Mouse (Mus musculus): Measurements from ENCODE around the gene Gnl3l. TPM values are rescaled to one million over a fixed set of nuclear protein-coding genes. Genes with fewer than 3 reads are reported as not detected.

Gnl3l gene
- polyA plus RNA-seq (2016; fragmentation: Nextera tagmentation; extraction: Ambion mirVana), result 34.2 and 35.0 TPM in 2 replicates

DNA sequence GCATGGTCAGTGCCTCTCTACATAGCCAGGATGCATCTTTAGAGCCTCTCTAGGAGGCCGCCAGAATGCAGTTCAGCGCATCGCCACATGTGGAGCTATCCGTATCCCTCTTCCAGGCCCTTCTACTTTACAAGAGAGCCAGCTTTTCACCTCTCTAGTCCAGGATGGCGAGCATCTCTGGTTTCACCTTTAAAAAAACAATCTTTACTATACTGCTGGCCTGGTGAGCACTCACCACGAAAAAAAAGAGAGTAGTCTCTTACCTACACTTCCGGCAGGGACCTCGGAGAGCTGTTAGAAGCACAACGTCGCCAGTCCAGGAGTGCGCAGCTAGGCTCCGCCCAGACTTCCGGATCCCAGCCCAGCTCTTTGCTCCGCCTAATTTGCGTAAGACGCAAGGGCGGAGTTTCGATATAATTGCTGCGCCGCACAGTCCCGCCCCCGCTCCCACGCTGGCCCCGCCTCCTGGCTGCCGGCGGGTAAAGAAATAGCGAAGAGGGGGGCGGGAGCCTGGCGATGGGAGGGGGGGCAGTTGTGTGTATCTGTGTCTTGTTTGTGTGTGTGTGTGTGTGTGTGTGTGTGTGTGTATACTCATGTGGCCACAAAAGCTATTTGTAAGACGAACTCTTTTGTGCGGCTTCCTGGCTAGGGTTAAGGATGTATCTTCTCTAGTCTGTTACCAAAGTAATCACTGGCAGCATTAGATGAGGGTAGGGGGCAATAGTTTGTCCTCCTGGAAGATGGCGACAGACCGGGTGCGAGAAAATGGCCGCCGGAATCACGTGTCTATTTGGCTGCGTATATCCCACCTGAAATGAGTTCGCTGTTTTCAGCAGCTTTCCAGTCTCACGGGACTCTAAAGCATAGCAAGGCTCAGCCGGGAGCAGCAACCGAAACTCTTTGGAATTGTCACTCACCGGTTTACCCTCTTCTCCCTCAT is at the start of gene Gnl3l:
Gene Gnl3l (minus strand): TSS at position 385 of the 940 bp plus-strand sequence.
- H3K9me3 ChIP-seq (replicated peaks), result no peaks in the 10 kb centered on the region
- H3K4me3 ChIP-seq, result peak within 1 kb of the TSS; percentile 55
- WGBS, result 12% methylated on average over 43 of the region's 43 CpGs
- peak within 1 kb of the TSS; percentile 87 for H3K27ac ChIP-seq
- H3K4me1 ChIP-seq, result 0 out of 2 replicates have a peak, but pooled peaks cover 4% of the 10 kb centered on the region
- peaks cover 62% of the 10 kb centered on the region for H3K27me3 ChIP-seq (ENCODE audit: low read depth, poor library complexity, severe bottlenecking)
- DNase-seq (ENCODE audit: low spot score), result peak; percentile 82
- H3K36me3 ChIP-seq, result peaks cover 23% of the 10 kb centered on the region

DNA sequence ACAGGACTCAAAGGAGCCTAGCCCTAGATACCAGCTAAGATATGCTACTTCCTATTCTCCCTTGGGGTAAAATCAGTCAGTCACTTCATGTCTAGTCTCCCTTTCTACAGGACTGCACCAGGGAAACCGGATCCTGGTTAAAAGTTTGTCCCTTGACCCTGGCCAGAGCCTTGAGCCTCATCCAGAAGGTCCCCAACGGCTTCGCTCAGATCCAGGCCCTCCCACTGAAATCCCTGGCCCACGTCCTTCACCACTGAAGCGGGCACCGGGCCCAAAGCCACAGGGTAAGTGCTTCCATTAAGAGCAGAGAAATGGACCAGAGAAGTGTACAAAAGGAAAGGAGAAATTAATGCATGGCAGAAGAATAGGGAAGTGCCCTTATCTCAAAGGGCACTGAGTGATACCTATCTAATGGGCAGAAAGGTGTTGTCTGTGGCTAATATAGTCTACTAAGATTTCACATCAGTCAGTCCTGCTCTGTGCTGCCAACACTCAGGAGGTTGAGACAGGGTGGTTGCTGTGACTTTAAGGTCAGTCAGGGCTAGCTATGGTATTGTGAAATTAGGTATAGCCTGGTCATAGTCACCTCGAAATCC is 49.0 kb upstream of the Gnl3l start:
- no peak for DNase-seq (ENCODE audit: low spot score)

DNA sequence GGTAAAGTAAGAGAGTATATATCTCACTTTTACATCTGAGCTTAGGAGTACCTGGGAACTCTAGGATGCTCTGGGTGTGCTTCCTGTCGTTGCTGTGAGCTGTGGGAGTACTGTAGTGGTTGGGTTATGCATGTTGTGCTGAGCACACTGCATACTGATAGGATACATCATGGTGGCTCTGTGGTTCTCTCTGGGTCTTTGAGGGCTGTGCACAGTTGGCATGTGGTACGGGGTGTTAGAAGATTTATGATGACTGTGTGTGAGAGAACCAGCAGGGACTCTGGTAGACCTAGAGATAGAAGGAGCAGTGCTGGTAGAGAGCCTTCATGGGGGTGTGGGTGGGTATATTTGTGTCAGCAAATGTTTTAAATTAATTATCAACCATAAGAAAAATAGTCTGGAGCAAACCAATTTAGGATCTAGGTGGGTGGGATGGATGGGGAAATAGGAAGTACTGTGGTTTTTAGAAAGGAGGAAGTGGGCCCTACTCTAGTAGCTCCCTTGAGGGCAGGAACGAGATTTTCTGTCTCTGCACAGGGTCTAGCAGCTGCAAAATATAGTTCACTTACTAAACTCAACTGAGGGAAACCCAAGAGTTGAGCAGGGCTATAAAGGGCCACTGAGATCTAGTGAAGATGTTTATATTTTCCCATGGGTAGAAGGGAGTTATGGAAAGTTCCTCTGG is 44.6 kb upstream of the Gnl3l start:
- Histone ChIP-seq H3K27me3 (ENCODE audit: low read depth, poor library complexity, severe bottlenecking) (peaks cover 66% of the 10 kb centered on the region), H3K9me3 (replicated peaks) (no peaks in the 10 kb centered on the region), H3K4me1 (no peaks in the 10 kb centered on the region), H3K27ac (no peak overlapping the region), H3K36me3 (peaks cover 38% of the 10 kb centered on the region), H3K4me3 (no peak overlapping the region)
- no peak for DNase-seq (ENCODE audit: low spot score)
- 53% methylated on average over 3 of the region's 3 CpGs for WGBS

More for the DNA sequence above, 49.0 kb upstream of the Gnl3l start:
- H3K27me3 ChIP-seq (ENCODE audit: low read depth, poor library complexity, severe bottlenecking), result peaks cover 77% of the 10 kb centered on the region
- peaks cover 59% of the 10 kb centered on the region for H3K36me3 ChIP-seq
- no peak overlapping the region for H3K27ac ChIP-seq
- 92% methylated on average over 7 of the region's 7 CpGs for WGBS
- H3K4me3 ChIP-seq, result no peak overlapping the region
- no peaks in the 10 kb centered on the region for H3K9me3 ChIP-seq (replicated peaks)
- H3K4me1 ChIP-seq, result no peaks in the 10 kb centered on the region

DNA sequence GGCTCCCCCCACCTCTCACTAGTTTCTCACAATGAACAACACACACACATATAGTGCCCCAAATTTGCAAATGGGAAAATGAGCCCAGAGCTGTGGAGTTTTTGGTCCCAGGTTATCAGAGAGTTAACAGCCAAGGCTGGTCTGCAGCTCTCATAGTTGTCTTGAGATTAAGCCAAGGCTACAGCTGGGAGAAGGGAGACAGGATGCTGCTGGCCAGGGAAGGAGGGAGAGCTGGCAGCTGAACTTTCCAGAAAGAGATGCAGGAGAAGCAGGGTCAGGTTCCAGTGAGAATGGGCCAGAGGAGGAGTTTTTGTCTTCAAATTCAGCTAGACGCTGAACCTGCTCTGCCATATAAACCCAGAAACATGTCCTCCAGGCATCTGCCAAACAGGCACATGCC is 42.2 kb upstream of the Gnl3l start:
- H3K4me3 ChIP-seq, result no peak overlapping the region
- no peak for DNase-seq (ENCODE audit: low spot score)
- peaks cover 33% of the 10 kb centered on the region for H3K36me3 ChIP-seq
- no peak overlapping the region for H3K27ac ChIP-seq
- 100% methylated on average over 1 of the region's 1 CpGs for WGBS
- H3K27me3 ChIP-seq (ENCODE audit: low read depth, poor library complexity, severe bottlenecking), result peaks cover 66% of the 10 kb centered on the region
- peaks cover 14% of the 10 kb centered on the region for H3K4me1 ChIP-seq
- H3K9me3 ChIP-seq (replicated peaks), result no peaks in the 10 kb centered on the region

DNA sequence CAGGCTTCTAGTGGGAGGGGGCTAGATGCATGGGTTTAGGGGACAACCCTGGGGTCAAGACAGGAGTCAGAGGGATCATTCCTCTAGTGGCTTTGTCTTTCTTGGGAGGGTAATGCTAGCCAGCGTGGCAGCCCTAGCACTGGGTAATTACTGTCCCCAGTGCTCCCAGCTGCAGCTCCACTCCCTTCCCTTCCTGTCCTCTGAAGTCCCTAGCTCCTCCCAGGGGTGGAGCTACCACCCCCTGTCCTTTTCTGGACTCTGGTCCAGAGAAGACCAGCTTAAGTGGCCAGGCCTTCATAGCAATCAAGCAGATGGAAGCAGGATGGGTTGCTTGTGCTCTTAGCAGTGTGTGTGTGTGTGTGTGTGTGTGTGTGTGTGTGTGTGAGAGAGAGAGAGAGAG is 38.4 kb upstream of the Gnl3l start:
- Histone ChIP-seq H3K9me3 (replicated peaks) (no peaks in the 10 kb centered on the region), H3K4me1 (peaks cover 31% of the 10 kb centered on the region), H3K36me3 (peaks cover 43% of the 10 kb centered on the region), H3K27me3 (ENCODE audit: low read depth, poor library complexity, severe bottlenecking) (peaks cover 76% of the 10 kb centered on the region), H3K4me3 (no peak overlapping the region), H3K27ac (peak overlapping the region; percentile 81)
- WGBS, result 17% methylated on average over 1 of the region's 1 CpGs
- DNase-seq (ENCODE audit: low spot score), result peak; percentile 37

DNA sequence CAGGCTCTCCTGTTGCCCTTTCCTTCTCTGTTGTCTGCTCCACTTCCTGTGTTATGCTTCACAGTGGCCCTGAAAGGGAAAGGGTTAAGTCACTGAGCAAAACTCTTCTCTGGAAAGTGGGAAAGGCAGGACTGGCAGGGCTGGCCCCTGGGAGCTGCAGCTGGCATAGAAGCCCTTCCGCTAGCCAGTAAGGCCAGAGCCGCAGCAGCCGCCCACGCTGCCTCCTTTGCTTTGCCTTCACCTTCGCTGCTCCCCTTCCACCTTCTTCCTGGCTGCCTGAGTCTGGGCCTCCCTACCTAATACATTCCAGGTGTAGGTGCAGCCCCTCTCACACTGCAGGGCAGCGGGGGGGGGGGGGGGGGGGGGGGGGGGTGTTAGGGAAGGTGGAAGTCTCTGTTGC is 37.4 kb upstream of the Gnl3l start:
- Histone ChIP-seq H3K4me3 (peak overlapping the region; percentile 27), H3K27me3 (ENCODE audit: low read depth, poor library complexity, severe bottlenecking) (peaks cover 76% of the 10 kb centered on the region), H3K27ac (peak overlapping the region; percentile 81), H3K4me1 (peaks cover 40% of the 10 kb centered on the region), H3K9me3 (replicated peaks) (no peaks in the 10 kb centered on the region), H3K36me3 (peaks cover 41% of the 10 kb centered on the region)
- peak; percentile 48 for DNase-seq (ENCODE audit: low spot score)
- WGBS, result 54% methylated on average over 5 of the region's 6 CpGs

DNA sequence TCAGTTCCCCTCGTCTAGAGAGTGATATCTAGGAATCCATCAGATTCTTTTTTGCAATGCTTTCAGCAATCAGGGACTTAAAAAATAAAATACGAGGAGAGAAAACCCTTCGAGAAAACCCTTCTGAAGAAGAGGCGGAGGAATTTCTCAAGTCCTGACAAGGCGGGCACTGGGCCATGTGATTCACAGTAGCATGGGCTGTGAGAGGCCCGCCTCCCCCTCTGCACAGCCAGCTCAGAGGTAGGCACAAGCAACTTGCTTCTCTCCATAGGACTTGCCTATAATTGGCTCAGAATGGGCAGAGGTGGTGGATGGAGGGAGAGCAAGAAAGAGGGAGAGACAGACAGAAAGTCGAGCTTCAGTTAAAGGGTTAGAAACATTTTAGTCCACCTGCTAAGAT is 33.2 kb upstream of the Gnl3l start:
- H3K27me3 ChIP-seq (ENCODE audit: low read depth, poor library complexity, severe bottlenecking), result peaks cover 89% of the 10 kb centered on the region
- H3K4me3 ChIP-seq, result no peak overlapping the region
- H3K9me3 ChIP-seq (replicated peaks), result 0 out of 2 replicates have a peak, but pooled peaks cover 2% of the 10 kb centered on the region
- H3K27ac ChIP-seq, result no peak overlapping the region
- no peak for DNase-seq (ENCODE audit: low spot score)
- peaks cover 49% of the 10 kb centered on the region for H3K4me1 ChIP-seq
- peaks cover 23% of the 10 kb centered on the region for H3K36me3 ChIP-seq
- WGBS, result 83% methylated on average over 7 of the region's 7 CpGs

DNA sequence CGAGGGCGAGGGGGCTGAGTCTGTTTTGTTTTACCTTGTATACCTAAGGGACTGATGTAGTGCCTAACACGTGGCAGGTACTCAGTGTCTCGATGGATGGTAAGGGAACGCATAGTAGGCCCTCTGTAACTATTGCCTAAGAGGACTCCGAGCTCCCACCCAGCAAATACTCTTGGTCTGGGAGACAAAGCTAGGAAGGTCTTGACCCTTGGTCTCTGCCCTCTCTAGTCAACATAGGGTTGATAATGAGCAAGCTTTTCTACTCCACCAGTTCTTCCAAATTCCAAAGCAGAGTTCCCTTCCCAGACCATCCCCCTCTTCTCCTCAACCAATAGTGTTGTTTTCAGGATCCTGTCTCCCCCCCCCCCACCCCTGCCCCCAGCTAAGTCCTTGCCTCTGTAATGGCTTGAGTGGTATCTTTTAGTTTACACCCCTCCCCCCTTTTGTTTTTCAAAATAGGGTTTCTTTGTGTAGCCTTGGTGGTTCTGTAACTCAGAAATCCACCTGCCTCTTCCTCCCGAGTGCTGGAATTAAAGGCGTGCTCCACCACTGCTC is 32.6 kb upstream of the Gnl3l start:
- Histone ChIP-seq H3K27me3 (ENCODE audit: low read depth, poor library complexity, severe bottlenecking) (peaks cover 93% of the 10 kb centered on the region), H3K9me3 (replicated peaks) (0 out of 2 replicates have a peak, but pooled peaks cover 2% of the 10 kb centered on the region), H3K4me1 (peaks cover 44% of the 10 kb centered on the region), H3K27ac (no peak overlapping the region), H3K36me3 (peaks cover 23% of the 10 kb centered on the region), H3K4me3 (peak overlapping the region; percentile 74; the same call in 1 of the 2 replicates)
- no peak for DNase-seq (ENCODE audit: low spot score)
- 63% methylated on average over 8 of the region's 8 CpGs for WGBS

DNA sequence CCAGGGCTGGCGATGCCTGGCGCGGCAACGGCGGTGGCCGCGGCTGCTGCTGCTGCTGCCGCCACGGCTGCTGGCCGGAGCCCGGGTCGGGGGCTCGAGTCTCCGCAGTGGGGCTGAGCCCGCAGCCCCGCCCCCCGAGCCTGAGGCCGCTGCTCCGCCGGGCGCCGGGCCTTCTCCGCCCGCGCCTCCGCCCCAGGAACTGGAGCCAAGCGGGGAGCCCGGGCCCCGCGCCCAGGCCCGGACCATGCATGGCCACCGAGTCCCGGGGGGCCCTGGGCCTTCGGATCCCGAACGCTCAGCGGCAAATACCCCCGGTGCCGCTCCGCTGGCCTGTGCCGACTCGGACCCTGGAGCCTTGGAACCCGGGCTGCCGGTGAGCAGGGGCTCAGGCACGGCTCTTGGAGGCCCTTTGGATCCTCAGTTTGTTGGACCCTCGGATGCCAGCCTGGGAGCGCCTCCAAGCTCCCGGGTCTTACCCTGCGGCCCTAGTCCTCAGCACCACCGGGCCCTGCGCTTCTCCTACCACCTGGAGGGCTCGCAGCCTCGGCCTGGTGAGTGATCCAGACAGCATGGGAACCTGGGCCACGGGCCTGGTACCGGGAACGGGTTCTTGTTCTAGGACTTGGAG is 30.4 kb upstream of the Gnl3l start:
- peaks cover 23% of the 10 kb centered on the region for H3K4me1 ChIP-seq
- 19% methylated on average over 56 of the region's 56 CpGs for WGBS
- 0 out of 2 replicates have a peak, but pooled peaks cover 2% of the 10 kb centered on the region for H3K9me3 ChIP-seq (replicated peaks)
- peak overlapping the region; percentile 93 for H3K27ac ChIP-seq
- H3K27me3 ChIP-seq (ENCODE audit: low read depth, poor library complexity, severe bottlenecking), result peaks cover 77% of the 10 kb centered on the region
- DNase-seq (ENCODE audit: low spot score), result no peak
- peak overlapping the region; percentile 74 for H3K4me3 ChIP-seq
- H3K36me3 ChIP-seq, result peaks cover 20% of the 10 kb centered on the region

DNA sequence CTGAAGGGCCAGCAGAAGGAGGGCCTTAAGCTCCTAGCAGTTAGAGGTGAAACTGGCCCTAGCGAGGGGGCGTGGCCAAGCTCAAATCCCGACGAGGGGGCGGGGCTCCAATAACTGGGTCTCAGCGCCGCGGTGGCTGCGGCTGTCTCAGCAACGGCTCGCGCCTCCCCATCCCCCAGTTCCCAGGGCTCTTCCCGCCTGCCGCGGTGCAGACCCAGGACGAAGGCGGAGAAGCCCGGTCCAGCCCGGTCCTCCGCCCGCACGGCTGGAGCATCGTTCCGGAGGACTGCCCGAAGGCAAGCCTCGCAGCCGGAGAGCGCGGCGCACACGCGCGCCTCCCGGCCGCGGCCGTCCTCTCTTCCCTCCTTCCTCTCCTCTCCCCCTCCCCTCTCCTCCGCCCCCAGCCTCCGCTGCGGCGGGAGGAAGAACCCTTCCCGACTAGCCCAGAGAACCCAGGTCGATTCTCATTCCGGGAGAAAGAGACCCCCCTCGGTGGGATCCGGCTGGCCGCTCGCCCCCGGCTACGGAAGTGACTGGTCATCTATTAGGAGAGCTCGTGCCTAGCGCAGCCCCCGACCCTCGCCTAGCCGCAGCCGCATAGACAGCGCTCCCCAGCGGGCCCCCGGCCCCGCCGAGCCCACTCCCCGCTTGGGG is 29.8 kb upstream of the Gnl3l start:
- 16% methylated on average over 56 of the region's 62 CpGs for WGBS
- Histone ChIP-seq H3K4me1 (peaks cover 23% of the 10 kb centered on the region), H3K9me3 (replicated peaks) (0 out of 2 replicates have a peak, but pooled peaks cover 2% of the 10 kb centered on the region), H3K27me3 (ENCODE audit: low read depth, poor library complexity, severe bottlenecking) (peaks cover 72% of the 10 kb centered on the region), H3K36me3 (peaks cover 16% of the 10 kb centered on the region), H3K27ac (peak overlapping the region; percentile 93), H3K4me3 (peak overlapping the region; percentile 74)
- peak; percentile 87 for DNase-seq (ENCODE audit: low spot score)

DNA sequence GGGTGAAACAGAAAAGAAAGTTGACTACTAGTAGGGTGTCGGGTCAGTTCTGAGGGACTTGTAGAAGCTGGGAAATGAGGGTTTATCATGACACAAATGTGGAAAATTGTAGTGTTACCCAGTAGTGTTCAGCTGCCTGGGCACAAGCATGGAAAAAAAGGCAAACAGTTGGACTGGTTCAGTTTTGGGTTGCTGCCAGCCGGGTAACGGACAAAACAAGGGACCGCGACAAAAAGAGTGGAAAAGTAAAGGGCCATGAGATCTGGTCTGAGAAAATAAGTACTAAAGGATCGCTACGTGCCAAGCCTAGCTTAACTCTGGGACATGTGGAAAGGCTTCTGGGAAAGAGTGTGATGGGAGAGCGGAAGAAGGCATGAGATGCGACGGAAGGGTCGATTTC is 29.2 kb upstream of the Gnl3l start:
- H3K27me3 ChIP-seq (ENCODE audit: low read depth, poor library complexity, severe bottlenecking), result peaks cover 70% of the 10 kb centered on the region
- H3K4me1 ChIP-seq, result peaks cover 23% of the 10 kb centered on the region
- H3K27ac ChIP-seq, result peak overlapping the region; percentile 93
- whole genome bisulfite sequencing, result 40% methylated on average over 11 of the region's 11 CpGs
- DNase-seq (ENCODE audit: low spot score), result no peak
- H3K4me3 ChIP-seq, result peak overlapping the region; percentile 74
- peaks cover 11% of the 10 kb centered on the region for H3K36me3 ChIP-seq
- 0 out of 2 replicates have a peak, but pooled peaks cover 2% of the 10 kb centered on the region for H3K9me3 ChIP-seq (replicated peaks)
